Mouse (Mus musculus): ENCODE measurements around the gene Dennd1b. TPM values are rescaled to one million over a fixed set of nuclear protein-coding genes. Genes with fewer than 3 reads are reported as not detected.

The Dennd1b gene
- polyA plus RNA-seq, 1 experiment from 2014 or later: 13.1 TPM

DNA sequence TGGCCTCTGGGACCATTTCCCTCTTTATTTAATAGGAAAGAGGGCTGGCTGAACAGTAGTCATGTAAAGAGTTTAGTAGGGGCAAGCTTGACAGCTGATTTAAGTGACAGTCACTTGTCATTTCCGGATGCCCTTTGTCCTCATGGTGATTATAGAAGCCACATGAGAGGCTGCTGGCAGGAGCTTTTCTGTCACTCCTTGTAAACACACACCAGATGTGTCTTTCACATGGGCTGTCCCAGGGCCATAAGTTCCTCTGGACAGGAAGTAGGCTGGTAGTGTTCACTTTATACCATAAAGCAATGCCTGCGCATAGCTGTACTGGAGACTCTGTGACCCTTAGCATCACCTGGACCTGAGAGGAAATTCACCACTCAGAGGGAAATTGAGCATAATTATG lies 230.8 kb downstream of the Dennd1b start:
- no peak overlapping the region for H3K27ac ChIP-seq (ENCODE audit: low read depth, low read length)
- no peak overlapping the region for H3K4me3 ChIP-seq (ENCODE audit: low read length)
- H3K9ac ChIP-seq (ENCODE audit: low read depth, low read length): no peak overlapping the region
- no peaks in the 10 kb centered on the region for H3K27me3 ChIP-seq (ENCODE audit: control insufficient read depth, insufficient read depth, low read length)
- H3K36me3 ChIP-seq (ENCODE audit: control insufficient read depth, insufficient read depth, low read length): no peaks in the 10 kb centered on the region
- H3K4me2 ChIP-seq (replicated peaks; ENCODE audit: low read depth, low read length): no peak overlapping the region
- ATAC-seq (ENCODE audit: low FRiP score, low TSS enrichment): no peak
- H3K9me3 ChIP-seq (ENCODE audit: control insufficient read depth, low read length): no peaks in the 10 kb centered on the region
- WGBS: 54% methylated on average over 2 of the region's 2 CpGs
- no peaks in the 10 kb centered on the region for H3K4me1 ChIP-seq (ENCODE audit: control insufficient read depth, insufficient read depth, low read length)

DNA sequence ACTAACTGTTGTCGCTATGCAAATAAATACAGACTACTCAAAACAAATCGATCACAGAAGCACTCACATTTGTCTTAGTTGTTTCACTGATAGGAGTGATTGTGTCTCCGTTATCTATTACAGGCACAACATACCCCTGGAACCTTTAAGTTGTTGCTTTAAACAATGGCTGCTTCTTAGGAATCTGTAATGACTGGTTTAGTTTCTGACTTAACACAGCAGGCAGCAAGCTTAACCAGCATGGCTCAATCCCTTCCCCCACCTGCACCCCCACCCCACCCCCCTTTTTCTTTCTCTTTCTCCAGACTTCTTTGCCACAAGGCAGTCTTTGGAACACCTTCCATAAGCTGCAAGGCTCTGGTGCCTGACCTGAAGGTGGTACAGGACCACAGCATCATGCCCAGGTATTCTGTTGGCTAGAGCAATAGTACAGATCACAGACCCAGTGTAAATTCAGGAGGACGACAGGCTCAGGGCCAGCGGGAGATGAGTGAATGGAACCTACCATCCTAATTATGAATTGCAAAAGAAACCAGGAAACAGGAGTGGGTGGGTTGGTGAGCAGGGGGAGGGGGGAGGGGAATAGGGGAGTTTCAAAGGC lies 231.3 kb downstream of the Dennd1b start:
- Histone ChIP-seq H3K9ac (ENCODE audit: low read depth, low read length) (no peak overlapping the region), H3K9me3 (ENCODE audit: control insufficient read depth, low read length) (no peaks in the 10 kb centered on the region), H3K27ac (ENCODE audit: low read depth, low read length) (no peak overlapping the region), H3K36me3 (ENCODE audit: control insufficient read depth, insufficient read depth, low read length) (no peaks in the 10 kb centered on the region), H3K4me1 (ENCODE audit: control insufficient read depth, insufficient read depth, low read length) (no peaks in the 10 kb centered on the region), H3K4me2 (replicated peaks; ENCODE audit: low read depth, low read length) (no peak overlapping the region), H3K4me3 (ENCODE audit: low read length) (no peak overlapping the region), H3K27me3 (ENCODE audit: control insufficient read depth, insufficient read depth, low read length) (no peaks in the 10 kb centered on the region)
- ATAC-seq (ENCODE audit: low FRiP score, low TSS enrichment): 0 out of 2 replicates have a peak, but pooled peaks have one; percentile 24
- WGBS: 43% methylated on average over 5 of the region's 5 CpGs

DNA sequence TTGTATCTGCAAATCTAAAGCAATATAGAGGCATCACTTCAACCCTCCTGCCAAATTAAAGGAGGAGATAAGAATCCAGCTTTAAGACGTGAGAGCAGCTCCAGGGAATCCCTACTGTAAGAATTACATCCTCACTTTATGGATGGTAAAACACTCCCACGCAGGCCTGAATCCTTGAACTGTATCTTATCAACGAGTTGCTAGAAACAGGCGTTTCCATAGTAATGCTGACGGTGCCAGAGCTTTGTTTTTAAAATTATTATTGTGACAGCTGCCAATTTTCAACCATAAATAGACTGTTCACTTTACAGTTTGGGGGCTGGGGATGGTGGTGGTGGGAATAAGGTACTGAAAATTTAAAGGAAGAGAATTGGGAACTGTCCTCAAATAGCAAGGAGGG lies 239.8 kb downstream of the Dennd1b start:
- Histone ChIP-seq H3K9ac (ENCODE audit: low read depth, low read length) (no peak overlapping the region), H3K4me1 (ENCODE audit: control insufficient read depth, insufficient read depth, low read length) (no peaks in the 10 kb centered on the region), H3K27ac (ENCODE audit: low read depth, low read length) (no peak overlapping the region), H3K9me3 (ENCODE audit: control insufficient read depth, low read length) (no peaks in the 10 kb centered on the region), H3K27me3 (ENCODE audit: control insufficient read depth, insufficient read depth, low read length) (no peaks in the 10 kb centered on the region), H3K4me3 (ENCODE audit: low read length) (no peak overlapping the region), H3K36me3 (ENCODE audit: control insufficient read depth, insufficient read depth, low read length) (no peaks in the 10 kb centered on the region), H3K4me2 (replicated peaks; ENCODE audit: low read depth, low read length) (no peak overlapping the region)
- ATAC-seq (ENCODE audit: low FRiP score, low TSS enrichment): 0 out of 2 replicates have a peak, but pooled peaks have one; percentile 24
- WGBS: 48% methylated on average over 5 of the region's 5 CpGs

DNA sequence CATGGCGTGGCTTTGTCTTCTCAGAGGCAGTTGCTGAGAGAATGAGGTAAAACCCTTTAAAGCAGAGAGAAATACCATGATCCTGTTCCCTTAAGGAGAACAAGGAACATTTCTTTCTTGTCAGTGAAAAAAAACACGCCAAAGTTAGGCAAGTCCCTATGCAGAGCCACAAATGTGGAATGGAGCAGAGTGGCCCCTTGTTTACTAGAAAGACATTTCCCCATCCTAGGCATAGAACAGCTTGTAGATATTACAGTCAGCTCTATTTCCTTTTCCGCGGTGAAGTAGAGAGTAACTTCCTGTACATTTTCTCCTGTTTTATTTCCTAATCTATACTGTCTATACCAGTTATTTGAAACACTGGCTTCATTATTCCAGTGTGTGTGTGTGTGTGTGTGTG lies 243.0 kb downstream of the Dennd1b start:
- H3K4me1 ChIP-seq (ENCODE audit: control insufficient read depth, insufficient read depth, low read length): peaks cover 6% of the 10 kb centered on the region; the same call in 1 of the 2 replicates
- H3K4me3 ChIP-seq (ENCODE audit: low read length): no peak overlapping the region
- H3K4me2 ChIP-seq (replicated peaks; ENCODE audit: low read depth, low read length): no peak overlapping the region
- WGBS: 77% methylated on average over 4 of the region's 4 CpGs
- no peak overlapping the region for H3K27ac ChIP-seq (ENCODE audit: low read depth, low read length)
- no peaks in the 10 kb centered on the region for H3K36me3 ChIP-seq (ENCODE audit: control insufficient read depth, insufficient read depth, low read length)
- no peak overlapping the region for H3K9ac ChIP-seq (ENCODE audit: low read depth, low read length)
- ATAC-seq (ENCODE audit: low FRiP score, low TSS enrichment): no peak
- no peaks in the 10 kb centered on the region for H3K27me3 ChIP-seq (ENCODE audit: control insufficient read depth, insufficient read depth, low read length)
- no peaks in the 10 kb centered on the region for H3K9me3 ChIP-seq (ENCODE audit: control insufficient read depth, low read length)

DNA sequence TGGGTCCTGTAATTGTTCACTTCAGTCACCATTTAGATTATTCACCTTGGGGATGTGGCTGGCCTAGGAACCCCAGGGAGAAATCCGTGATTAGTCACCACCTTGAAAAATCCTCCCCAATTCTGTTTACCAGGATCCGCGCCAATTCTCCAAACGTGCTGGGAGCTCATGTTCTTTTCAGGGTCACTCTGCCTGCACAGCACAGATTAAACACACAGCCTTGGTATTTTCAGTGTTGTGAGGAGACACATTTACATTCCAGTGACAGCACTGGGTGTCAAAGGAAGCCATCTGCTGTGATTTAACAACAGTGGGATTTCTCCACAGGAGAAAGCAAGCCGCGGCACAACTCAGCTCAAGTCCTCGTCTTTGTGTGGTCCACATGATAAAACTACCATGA lies 246.6 kb downstream of the Dennd1b start:
- Histone ChIP-seq H3K36me3 (ENCODE audit: control insufficient read depth, insufficient read depth, low read length) (no peaks in the 10 kb centered on the region), H3K9me3 (ENCODE audit: control insufficient read depth, low read length) (no peaks in the 10 kb centered on the region), H3K27me3 (ENCODE audit: control insufficient read depth, insufficient read depth, low read length) (no peaks in the 10 kb centered on the region), H3K4me1 (ENCODE audit: control insufficient read depth, insufficient read depth, low read length) (peaks cover 6% of the 10 kb centered on the region; the same call in 1 of the 2 replicates), H3K9ac (ENCODE audit: low read depth, low read length) (no peak overlapping the region), H3K4me2 (replicated peaks; ENCODE audit: low read depth, low read length) (no peak overlapping the region), H3K27ac (ENCODE audit: low read depth, low read length) (no peak overlapping the region), H3K4me3 (ENCODE audit: low read length) (no peak overlapping the region)
- ATAC-seq (ENCODE audit: low FRiP score, low TSS enrichment): no peak
- WGBS: 17% methylated on average over 7 of the region's 7 CpGs

DNA sequence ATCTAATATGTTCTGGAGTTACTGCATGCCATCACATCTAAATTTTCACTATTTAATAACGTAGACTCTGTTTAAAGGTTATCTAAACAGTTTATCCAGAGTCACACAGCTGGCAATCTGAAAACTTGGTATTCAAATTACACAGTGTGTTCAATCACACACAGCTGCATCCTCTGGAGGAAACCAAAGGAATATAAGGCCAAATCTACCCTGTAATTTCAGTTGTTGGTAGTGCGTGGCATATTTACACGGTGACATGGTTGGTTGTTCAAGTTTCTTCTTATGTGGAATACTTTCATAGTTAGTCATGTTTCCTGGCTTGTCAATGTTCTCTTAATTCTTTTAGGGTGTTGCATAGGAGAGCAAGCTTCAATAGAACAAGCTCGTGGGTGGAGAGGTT lies 247.3 kb downstream of the Dennd1b start:
- Histone ChIP-seq H3K9me3 (ENCODE audit: control insufficient read depth, low read length) (no peaks in the 10 kb centered on the region), H3K27me3 (ENCODE audit: control insufficient read depth, insufficient read depth, low read length) (no peaks in the 10 kb centered on the region), H3K9ac (ENCODE audit: low read depth, low read length) (no peak overlapping the region), H3K4me1 (ENCODE audit: control insufficient read depth, insufficient read depth, low read length) (peaks cover 6% of the 10 kb centered on the region; the same call in 1 of the 2 replicates), H3K27ac (ENCODE audit: low read depth, low read length) (no peak overlapping the region), H3K4me3 (ENCODE audit: low read length) (no peak overlapping the region), H3K36me3 (ENCODE audit: control insufficient read depth, insufficient read depth, low read length) (no peaks in the 10 kb centered on the region), H3K4me2 (replicated peaks; ENCODE audit: low read depth, low read length) (no peak overlapping the region)
- 48% methylated on average over 4 of the region's 4 CpGs for WGBS
- ATAC-seq (ENCODE audit: low FRiP score, low TSS enrichment): no peak

DNA sequence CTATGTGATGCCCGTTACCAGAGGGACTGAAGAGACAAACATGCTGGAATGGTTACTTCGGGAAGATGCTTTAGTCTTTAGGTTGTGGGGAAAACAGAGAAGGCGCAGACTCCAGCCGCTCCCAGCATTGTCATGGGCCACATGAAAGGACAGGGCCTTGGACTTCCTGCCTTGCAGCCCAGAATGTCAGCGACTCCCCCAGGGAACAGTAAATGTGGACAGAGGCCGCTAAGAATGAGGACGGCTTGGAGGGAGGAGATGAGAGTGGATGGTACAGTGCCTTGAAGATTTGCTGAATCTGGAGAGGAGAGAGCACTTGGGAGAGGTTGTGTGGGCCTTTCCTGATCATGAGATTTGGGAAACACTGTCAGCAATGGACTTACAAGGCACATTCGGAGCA lies 252.1 kb downstream of the Dennd1b start:
- Histone ChIP-seq H3K36me3 (ENCODE audit: control insufficient read depth, insufficient read depth, low read length) (no peaks in the 10 kb centered on the region), H3K27me3 (ENCODE audit: control insufficient read depth, insufficient read depth, low read length) (no peaks in the 10 kb centered on the region), H3K4me2 (replicated peaks; ENCODE audit: low read depth, low read length) (no peak overlapping the region), H3K9ac (ENCODE audit: low read depth, low read length) (no peak overlapping the region), H3K4me3 (ENCODE audit: low read length) (no peak overlapping the region), H3K4me1 (ENCODE audit: control insufficient read depth, insufficient read depth, low read length) (no peaks in the 10 kb centered on the region), H3K9me3 (ENCODE audit: control insufficient read depth, low read length) (no peaks in the 10 kb centered on the region), H3K27ac (ENCODE audit: low read depth, low read length) (no peak overlapping the region; the same call in 1 of the 2 replicates)
- 47% methylated on average over 8 of the region's 8 CpGs for WGBS
- ATAC-seq (ENCODE audit: low FRiP score, low TSS enrichment): no peak

DNA sequence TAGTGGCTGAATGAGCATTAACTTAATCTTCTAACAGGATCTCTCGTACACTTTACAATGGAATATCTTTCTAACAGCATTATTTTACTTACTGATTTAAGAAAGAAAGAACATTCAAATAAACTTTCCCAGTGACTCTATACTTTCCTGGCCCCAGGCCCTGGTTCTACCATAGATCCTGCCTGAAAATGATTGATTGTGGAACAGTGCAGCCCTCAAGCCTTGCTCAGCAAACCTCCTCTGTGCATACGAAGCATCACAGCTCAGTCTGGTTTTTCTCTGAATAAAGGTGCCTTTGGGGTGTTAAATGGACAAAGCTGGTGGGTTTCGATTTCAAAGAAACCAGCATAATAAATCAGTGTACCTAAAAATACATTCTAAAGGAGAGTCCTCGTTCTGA lies 260.6 kb downstream of the Dennd1b start:
- peak; percentile 49; the same call in 1 of the 2 replicates for ATAC-seq (ENCODE audit: low FRiP score, low TSS enrichment)
- Histone ChIP-seq H3K27ac (ENCODE audit: low read depth, low read length) (no peak overlapping the region), H3K9ac (ENCODE audit: low read depth, low read length) (no peak overlapping the region), H3K36me3 (ENCODE audit: control insufficient read depth, insufficient read depth, low read length) (no peaks in the 10 kb centered on the region), H3K27me3 (ENCODE audit: control insufficient read depth, insufficient read depth, low read length) (no peaks in the 10 kb centered on the region), H3K4me1 (ENCODE audit: control insufficient read depth, insufficient read depth, low read length) (no peaks in the 10 kb centered on the region), H3K4me2 (replicated peaks; ENCODE audit: low read depth, low read length) (no peak overlapping the region), H3K4me3 (ENCODE audit: low read length) (no peak overlapping the region), H3K9me3 (ENCODE audit: control insufficient read depth, low read length) (no peaks in the 10 kb centered on the region)
- WGBS: 36% methylated on average over 4 of the region's 4 CpGs

DNA sequence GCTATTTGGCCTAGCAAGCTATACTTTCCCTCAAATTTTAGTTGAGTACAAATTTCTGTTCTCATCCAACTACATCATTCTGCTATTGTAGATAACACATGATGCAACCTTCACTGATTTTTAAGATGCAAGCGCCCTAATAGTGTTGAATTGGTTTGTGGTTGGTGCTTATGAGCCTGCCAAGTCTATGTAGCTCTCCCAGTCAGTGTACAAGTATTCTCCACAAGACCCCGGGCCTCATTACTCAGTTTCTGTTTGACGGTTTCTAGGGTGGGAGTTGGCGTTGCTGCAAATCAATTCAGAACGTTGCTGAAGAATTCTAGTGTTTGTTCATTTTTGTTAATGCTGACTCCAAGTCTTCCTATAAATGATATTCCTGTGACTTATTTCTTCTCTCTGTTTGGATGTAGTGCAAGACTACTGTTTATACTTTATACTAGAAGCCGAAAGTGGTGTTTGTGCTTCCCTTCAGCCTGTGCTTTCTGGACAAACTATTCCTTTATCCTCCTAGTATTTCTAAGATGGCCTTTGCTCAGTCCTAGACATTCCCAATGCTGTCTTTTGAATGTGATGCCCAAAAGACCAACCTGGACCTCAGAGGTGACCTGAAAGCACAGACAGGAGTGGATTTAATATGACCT lies 261.2 kb downstream of the Dennd1b start:
- no peak for ATAC-seq (ENCODE audit: low FRiP score, low TSS enrichment)
- Histone ChIP-seq H3K36me3 (ENCODE audit: control insufficient read depth, insufficient read depth, low read length) (no peaks in the 10 kb centered on the region), H3K9ac (ENCODE audit: low read depth, low read length) (no peak overlapping the region), H3K27me3 (ENCODE audit: control insufficient read depth, insufficient read depth, low read length) (no peaks in the 10 kb centered on the region), H3K27ac (ENCODE audit: low read depth, low read length) (no peak overlapping the region), H3K4me2 (replicated peaks; ENCODE audit: low read depth, low read length) (no peak overlapping the region), H3K4me3 (ENCODE audit: low read length) (no peak overlapping the region), H3K9me3 (ENCODE audit: control insufficient read depth, low read length) (no peaks in the 10 kb centered on the region), H3K4me1 (ENCODE audit: control insufficient read depth, insufficient read depth, low read length) (no peaks in the 10 kb centered on the region)
- WGBS: 57% methylated on average over 6 of the region's 6 CpGs

All from kidney, embryonic 14.5 days (tissue).